Mouse (Mus musculus) forebrain, embryonic 13.5 days (tissue): ENCODE results near the gene Rbm38. TPM values are rescaled to one million over a fixed set of nuclear protein-coding genes. Genes with fewer than 3 reads are reported as not detected.

Source experiments
- ATAC-seq: fragments of 200-750 bp; cut with Nextera tagmentation; 2 replicates; pipeline ENCODE4 v1.8.0; 2017
- H3K27ac ChIP-seq: fragments of 300-500 bp; sonication (generic); 2 replicates; pipeline ENCODE4 v1.5.1; 2015; ENCODE audit warnings: inconsistent platforms, mild to moderate bottlenecking, moderate library complexity
- H3K27me3 ChIP-seq: fragments of 300-500 bp; sonication (generic); 2 replicates; pipeline ENCODE4 v1.6.1; 2015; ENCODE audit warnings: mild to moderate bottlenecking, inconsistent platforms
- H3K36me3 ChIP-seq: fragments of 300-500 bp; sonication (generic); 2 replicates; pipeline ENCODE4 v1.6.1; 2015; ENCODE audit warnings: mild to moderate bottlenecking, inconsistent platforms; ENCODE audit not compliant: poor library complexity, severe bottlenecking
- H3K4me1 ChIP-seq: fragments of 300-500 bp; sonication (generic); 2 replicates; pipeline ENCODE4 v1.6.1; 2015; ENCODE audit warnings: inconsistent platforms
- H3K4me2 ChIP-seq: fragments of 300-500 bp; sonication (generic); 2 replicates; pipeline ENCODE4 v1.6.1; 2015; ENCODE audit warnings: inconsistent platforms, mild to moderate bottlenecking, moderate library complexity
- H3K4me3 ChIP-seq: fragments of 300-500 bp; sonication (generic); 2 replicates; pipeline ENCODE4 v1.5.1; 2015; ENCODE audit warnings: mild to moderate bottlenecking, inconsistent platforms
- H3K9ac ChIP-seq: fragments of 300-500 bp; sonication (generic); 2 replicates; pipeline ENCODE4 v1.6.1; 2015; ENCODE audit warnings: mild to moderate bottlenecking, inconsistent platforms
- H3K9me3 ChIP-seq: fragments of 300-500 bp; sonication (generic); replicated peaks from 2 replicates; pipeline ENCODE4 v1.6.1; 2016; ENCODE audit warnings: inconsistent platforms
- WGBS: fragments of 180-500 bp; shearing (Covaris S2); methylation state at CpG from one replicate; pipeline ENCODE4 v1.1.7; 2015; 5-methylcytosine and 5-hydroxymethylcytosine counted together
- polyA plus RNA-seq: library from polyadenylated mRNA; unstranded; fragments of >200 nt; fragmentation: Nextera tagmentation; extraction: Ambion mirVana; gene quantifications from 2 replicates; pipeline ENCODE4 v1.2.1, GENCODE M21; 2015

Gene Rbm38
- polyA plus RNA-seq, 1 experiment from 2014 or later: 40.0 TPM

- WGBS: 14% methylated on average over 4 of the region's 4 CpGs
- Histone ChIP-seq H3K4me1 (peaks cover 7% of the 10 kb centered on the region), H3K4me3 (no peak overlapping the region), H3K27me3 (peaks cover 8% of the 10 kb centered on the region; the same call in 1 of the 2 replicates), H3K9ac (no peak overlapping the region), H3K27ac (no peak overlapping the region), H3K36me3 (no peaks in the 10 kb centered on the region), H3K9me3 (no peaks in the 10 kb centered on the region), H3K4me2 (no peak overlapping the region)
- no peak for ATAC-seq
These were observed 24.1 kb upstream of the Rbm38 start for GRCm38 (mm10) chr2:172996207-172996606.

- Histone ChIP-seq H3K27ac (no peak overlapping the region), H3K4me2 (no peak overlapping the region), H3K4me1 (peaks cover 17% of the 10 kb centered on the region), H3K9ac (no peak overlapping the region), H3K36me3 (peaks cover 4% of the 10 kb centered on the region), H3K4me3 (no peak overlapping the region), H3K27me3 (peaks cover 8% of the 10 kb centered on the region; the same call in 1 of the 2 replicates), H3K9me3 (no peaks in the 10 kb centered on the region)
- WGBS: 69% methylated on average over 11 of the region's 11 CpGs
- no peak for ATAC-seq
These were observed 22.6 kb upstream of the Rbm38 start for GRCm38 (mm10) chr2:172997748-172998147.

GRCm38 (mm10) chr2:172998478-172998877 lies 21.8 kb upstream of the Rbm38 start:
- Histone ChIP-seq H3K9me3 (no peaks in the 10 kb centered on the region), H3K4me1 (peaks cover 17% of the 10 kb centered on the region), H3K4me3 (no peak overlapping the region), H3K4me2 (no peak overlapping the region), H3K27ac (no peak overlapping the region), H3K36me3 (peaks cover 11% of the 10 kb centered on the region), H3K27me3 (peaks cover 8% of the 10 kb centered on the region; the same call in 1 of the 2 replicates), H3K9ac (no peak overlapping the region)
- 71% methylated on average over 7 of the region's 7 CpGs for WGBS
- no peak for ATAC-seq

- H3K4me3 ChIP-seq: peak within 1 kb of the TSS; percentile 88
- H3K4me2 ChIP-seq: peak within 1 kb of the TSS; percentile 94
- peaks cover 8% of the 10 kb centered on the region; the same call in 1 of the 2 replicates for H3K27me3 ChIP-seq
- ATAC-seq: peak; percentile 97
- H3K27ac ChIP-seq: peak within 1 kb of the TSS; percentile 87
- H3K4me1 ChIP-seq: peaks cover 17% of the 10 kb centered on the region
- under 1% methylated on average over 45 of the region's 45 CpGs for WGBS
- peaks cover 24% of the 10 kb centered on the region for H3K36me3 ChIP-seq
- peak within 1 kb of the TSS; percentile 84 for H3K9ac ChIP-seq
- no peaks in the 10 kb centered on the region for H3K9me3 ChIP-seq
These were observed 20.5 kb upstream of the Rbm38 start, which contains the start of gene Rae1 for GRCm38 (mm10) chr2:172999630-173000284. TSS of gene Rae1 (plus strand) at chr2:173000117.

GRCm38 (mm10) chr2:173000285-173000652 lies 20.0 kb upstream of the Rbm38 start:
- Histone ChIP-seq H3K4me2 (peak overlapping the region; percentile 94), H3K36me3 (peaks cover 29% of the 10 kb centered on the region), H3K27me3 (peaks cover 8% of the 10 kb centered on the region; the same call in 1 of the 2 replicates), H3K9me3 (no peaks in the 10 kb centered on the region), H3K9ac (peak overlapping the region; percentile 84), H3K27ac (peak overlapping the region; percentile 87), H3K4me1 (peaks cover 17% of the 10 kb centered on the region), H3K4me3 (peak overlapping the region; percentile 88)
- under 1% methylated on average over 34 of the region's 42 CpGs for WGBS
- ATAC-seq: peak; percentile 85

- WGBS: 26% methylated on average over 8 of the region's 8 CpGs
- peak; percentile 22; the same call in 1 of the 2 replicates for ATAC-seq
- peak overlapping the region; percentile 87 for H3K27ac ChIP-seq
- peak overlapping the region; percentile 88 for H3K4me3 ChIP-seq
- H3K27me3 ChIP-seq: peaks cover 8% of the 10 kb centered on the region; the same call in 1 of the 2 replicates
- no peaks in the 10 kb centered on the region for H3K9me3 ChIP-seq
- peaks cover 17% of the 10 kb centered on the region for H3K4me1 ChIP-seq
- H3K36me3 ChIP-seq: peaks cover 35% of the 10 kb centered on the region
- peak overlapping the region; percentile 84 for H3K9ac ChIP-seq
- H3K4me2 ChIP-seq: peak overlapping the region; percentile 94
These were observed 19.4 kb upstream of the Rbm38 start for GRCm38 (mm10) chr2:173000921-173001320.

- WGBS: 93% methylated on average over 8 of the region's 8 CpGs
- Histone ChIP-seq H3K36me3 (peaks cover 63% of the 10 kb centered on the region), H3K9me3 (no peaks in the 10 kb centered on the region), H3K4me2 (no peak overlapping the region), H3K4me3 (no peak overlapping the region), H3K27me3 (no peaks in the 10 kb centered on the region), H3K4me1 (peaks cover 17% of the 10 kb centered on the region), H3K27ac (no peak overlapping the region), H3K9ac (no peak overlapping the region)
- no peak for ATAC-seq
These were observed 16.6 kb upstream of the Rbm38 start for GRCm38 (mm10) chr2:173003737-173004136.

GRCm38 (mm10) chr2:173010220-173010717 lies 10.0 kb upstream of the Rbm38 start:
- WGBS: 86% methylated on average over 3 of the region's 3 CpGs
- Histone ChIP-seq H3K9ac (no peak overlapping the region), H3K27me3 (no peaks in the 10 kb centered on the region), H3K27ac (no peak overlapping the region), H3K9me3 (no peaks in the 10 kb centered on the region), H3K4me2 (no peak overlapping the region), H3K4me1 (no peaks in the 10 kb centered on the region), H3K36me3 (peaks cover 99% of the 10 kb centered on the region), H3K4me3 (no peak overlapping the region)
- no peak for ATAC-seq

- WGBS: 95% methylated on average over 8 of the region's 8 CpGs
- no peak for ATAC-seq
- H3K4me2 ChIP-seq: no peak overlapping the region
These were observed 8.9 kb upstream of the Rbm38 start for GRCm38 (mm10) chr2:173011440-173011839.

GRCm38 (mm10) chr2:173014741-173015287 lies 5.5 kb upstream of the Rbm38 start:
- H3K36me3 ChIP-seq: peaks cover 68% of the 10 kb centered on the region
- no peak overlapping the region for H3K4me3 ChIP-seq
- WGBS: 85% methylated on average over 7 of the region's 7 CpGs
- peaks cover 7% of the 10 kb centered on the region for H3K4me1 ChIP-seq
- H3K4me2 ChIP-seq: no peak overlapping the region
- no peak overlapping the region for H3K27ac ChIP-seq
- peaks cover 11% of the 10 kb centered on the region; the same call in 1 of the 2 replicates for H3K27me3 ChIP-seq
- no peak overlapping the region for H3K9ac ChIP-seq
- ATAC-seq: no peak
- H3K9me3 ChIP-seq: no peaks in the 10 kb centered on the region

More at GRCm38 (mm10) chr2:173011440-173011839, 8.9 kb upstream of the Rbm38 start:
- Histone ChIP-seq H3K36me3 (peaks cover 100% of the 10 kb centered on the region), H3K27me3 (no peaks in the 10 kb centered on the region), H3K9me3 (no peaks in the 10 kb centered on the region), H3K9ac (no peak overlapping the region), H3K4me3 (no peak overlapping the region), H3K27ac (no peak overlapping the region), H3K4me1 (no peaks in the 10 kb centered on the region)

- no peak overlapping the region for H3K9ac ChIP-seq
- H3K4me1 ChIP-seq: peaks cover 21% of the 10 kb centered on the region
- H3K36me3 ChIP-seq: peaks cover 36% of the 10 kb centered on the region
- peaks cover 23% of the 10 kb centered on the region for H3K27me3 ChIP-seq
- no peak overlapping the region for H3K4me2 ChIP-seq
- H3K4me3 ChIP-seq: no peak overlapping the region
- no peak overlapping the region for H3K27ac ChIP-seq
- no peaks in the 10 kb centered on the region for H3K9me3 ChIP-seq
- ATAC-seq: no peak
- WGBS: 55% methylated on average over 6 of the region's 6 CpGs
These were observed 2.4 kb upstream of the Rbm38 start for GRCm38 (mm10) chr2:173017940-173018339.

- H3K4me3 ChIP-seq: no peak overlapping the region
- H3K27me3 ChIP-seq: peaks cover 23% of the 10 kb centered on the region
- H3K9ac ChIP-seq: no peak overlapping the region
- H3K4me2 ChIP-seq: no peak overlapping the region
- H3K27ac ChIP-seq: no peak overlapping the region
- H3K4me1 ChIP-seq: peaks cover 28% of the 10 kb centered on the region
- no peaks in the 10 kb centered on the region for H3K9me3 ChIP-seq
- ATAC-seq: no peak
- 26% methylated on average over 8 of the region's 8 CpGs for WGBS
- peaks cover 30% of the 10 kb centered on the region for H3K36me3 ChIP-seq
These were observed 1.7 kb upstream of the Rbm38 start for GRCm38 (mm10) chr2:173018618-173019017.
